Mouse (Mus musculus): ENCODE results near the gene Shroom4. TPM values are rescaled to one million over a fixed set of nuclear protein-coding genes. Genes with fewer than 3 reads are reported as not detected.
A peak's percentile ranks its signal among the peaks of the same experiment; 100 is the strongest.

Shroom4 gene
- polyA plus RNA-seq, 1 experiment = 0.49 TPM

- peaks cover 4% of the 10 kb centered on the region; the same call in 1 of the 2 replicates for H3K4me1 ChIP-seq (ENCODE audit: control insufficient read depth, insufficient read depth, low read length)
Measured at GRCm38 (mm10) chrX:6400398-6401020, 855 bp downstream of the Shroom4 start.

GRCm38 (mm10) chrX:6402921-6403320 lies 3.3 kb downstream of the Shroom4 start:
- no peaks in the 10 kb centered on the region for H3K36me3 ChIP-seq (ENCODE audit: control insufficient read depth, insufficient read depth, low read length)
- no peak for TF ChIP-seq POLR2A (IDR thresholded peaks at IDR 0.05; ENCODE audit: control insufficient read depth, low read depth, low read length)
- no peak for TF ChIP-seq CTCF (IDR thresholded peaks at IDR 0.05; ENCODE audit: control insufficient read depth, insufficient read depth, insufficient replicate concordance, low read depth, low read length)

More at GRCm38 (mm10) chrX:6400398-6401020, 855 bp downstream of the Shroom4 start:
- TF ChIP-seq POLR2A (IDR thresholded peaks at IDR 0.05; ENCODE audit: control insufficient read depth, low read depth, low read length) (no peak), CTCF (IDR thresholded peaks at IDR 0.05; ENCODE audit: control insufficient read depth, insufficient read depth, insufficient replicate concordance, low read depth, low read length) (no peak)
- peak overlapping the region; percentile 17; the same call in 1 of the 2 replicates for H3K27ac ChIP-seq (ENCODE audit: control insufficient read depth, insufficient read depth, low read depth, low read length)
- peak overlapping the region; percentile 72 for H3K4me3 ChIP-seq (ENCODE audit: control insufficient read depth, low read depth, low read length)
- H3K36me3 ChIP-seq (ENCODE audit: control insufficient read depth, insufficient read depth, low read length) = no peaks in the 10 kb centered on the region
- no peaks in the 10 kb centered on the region for H3K27me3 ChIP-seq (ENCODE audit: control insufficient read depth, insufficient read depth, low read length)

GRCm38 (mm10) chrX:6409114-6409513 lies 9.5 kb downstream of the Shroom4 start:
- H3K4me3 ChIP-seq (ENCODE audit: control insufficient read depth, low read depth, low read length) = no peak overlapping the region
- H3K27me3 ChIP-seq (ENCODE audit: control insufficient read depth, insufficient read depth, low read length) = no peaks in the 10 kb centered on the region
- TF ChIP-seq POLR2A (IDR thresholded peaks at IDR 0.05; ENCODE audit: control insufficient read depth, low read depth, low read length) (no peak), CTCF (IDR thresholded peaks at IDR 0.05; ENCODE audit: control insufficient read depth, insufficient read depth, insufficient replicate concordance, low read depth, low read length) (no peak)
- H3K36me3 ChIP-seq (ENCODE audit: control insufficient read depth, insufficient read depth, low read length) = no peaks in the 10 kb centered on the region
- no peaks in the 10 kb centered on the region for H3K4me1 ChIP-seq (ENCODE audit: control insufficient read depth, insufficient read depth, low read length)
- no peak overlapping the region for H3K27ac ChIP-seq (ENCODE audit: control insufficient read depth, insufficient read depth, low read depth, low read length)

More at GRCm38 (mm10) chrX:6402921-6403320, 3.3 kb downstream of the Shroom4 start:
- no peak overlapping the region for H3K27ac ChIP-seq (ENCODE audit: control insufficient read depth, insufficient read depth, low read depth, low read length)
- H3K4me3 ChIP-seq (ENCODE audit: control insufficient read depth, low read depth, low read length) = no peak overlapping the region
- no peaks in the 10 kb centered on the region for H3K27me3 ChIP-seq (ENCODE audit: control insufficient read depth, insufficient read depth, low read length)
- peaks cover 4% of the 10 kb centered on the region; the same call in 1 of the 2 replicates for H3K4me1 ChIP-seq (ENCODE audit: control insufficient read depth, insufficient read depth, low read length)

- Histone ChIP-seq H3K36me3 (ENCODE audit: control insufficient read depth, insufficient read depth, low read length) (no peaks in the 10 kb centered on the region), H3K27me3 (ENCODE audit: control insufficient read depth, insufficient read depth, low read length) (no peaks in the 10 kb centered on the region), H3K4me1 (ENCODE audit: control insufficient read depth, insufficient read depth, low read length) (no peaks in the 10 kb centered on the region), H3K4me3 (ENCODE audit: control insufficient read depth, low read depth, low read length) (no peak overlapping the region), H3K27ac (ENCODE audit: control insufficient read depth, insufficient read depth, low read depth, low read length) (no peak overlapping the region)
- no peak for TF ChIP-seq POLR2A (IDR thresholded peaks at IDR 0.05; ENCODE audit: control insufficient read depth, low read depth, low read length)
- no peak for TF ChIP-seq CTCF (IDR thresholded peaks at IDR 0.05; ENCODE audit: control insufficient read depth, insufficient read depth, insufficient replicate concordance, low read depth, low read length)
Measured at GRCm38 (mm10) chrX:6415412-6415811, 15.8 kb downstream of the Shroom4 start.

GRCm38 (mm10) chrX:6415936-6416335 lies 16.3 kb downstream of the Shroom4 start:
- H3K4me1 ChIP-seq (ENCODE audit: control insufficient read depth, insufficient read depth, low read length) = no peaks in the 10 kb centered on the region
- TF ChIP-seq CTCF (IDR thresholded peaks at IDR 0.05; ENCODE audit: control insufficient read depth, insufficient read depth, insufficient replicate concordance, low read depth, low read length) (no peak), POLR2A (IDR thresholded peaks at IDR 0.05; ENCODE audit: control insufficient read depth, low read depth, low read length) (no peak)
- H3K27me3 ChIP-seq (ENCODE audit: control insufficient read depth, insufficient read depth, low read length) = no peaks in the 10 kb centered on the region
- no peak overlapping the region for H3K4me3 ChIP-seq (ENCODE audit: control insufficient read depth, low read depth, low read length)
- no peak overlapping the region for H3K27ac ChIP-seq (ENCODE audit: control insufficient read depth, insufficient read depth, low read depth, low read length)
- H3K36me3 ChIP-seq (ENCODE audit: control insufficient read depth, insufficient read depth, low read length) = no peaks in the 10 kb centered on the region

- Histone ChIP-seq H3K27ac (ENCODE audit: control insufficient read depth, insufficient read depth, low read depth, low read length) (no peak overlapping the region), H3K36me3 (ENCODE audit: control insufficient read depth, insufficient read depth, low read length) (no peaks in the 10 kb centered on the region), H3K4me3 (ENCODE audit: control insufficient read depth, low read depth, low read length) (no peak overlapping the region), H3K4me1 (ENCODE audit: control insufficient read depth, insufficient read depth, low read length) (no peaks in the 10 kb centered on the region), H3K27me3 (ENCODE audit: control insufficient read depth, insufficient read depth, low read length) (no peaks in the 10 kb centered on the region)
- no peak for TF ChIP-seq POLR2A (IDR thresholded peaks at IDR 0.05; ENCODE audit: control insufficient read depth, low read depth, low read length)
- no peak for TF ChIP-seq CTCF (IDR thresholded peaks at IDR 0.05; ENCODE audit: control insufficient read depth, insufficient read depth, insufficient replicate concordance, low read depth, low read length)
Measured at GRCm38 (mm10) chrX:6418140-6418539, 18.5 kb downstream of the Shroom4 start.

GRCm38 (mm10) chrX:6435260-6435659 lies 35.6 kb downstream of the Shroom4 start:
- H3K27ac ChIP-seq (ENCODE audit: control insufficient read depth, insufficient read depth, low read depth, low read length) = no peak overlapping the region
- H3K36me3 ChIP-seq (ENCODE audit: control insufficient read depth, insufficient read depth, low read length) = no peaks in the 10 kb centered on the region
- H3K4me1 ChIP-seq (ENCODE audit: control insufficient read depth, insufficient read depth, low read length) = no peaks in the 10 kb centered on the region
- TF ChIP-seq POLR2A (IDR thresholded peaks at IDR 0.05; ENCODE audit: control insufficient read depth, low read depth, low read length) (no peak), CTCF (IDR thresholded peaks at IDR 0.05; ENCODE audit: control insufficient read depth, insufficient read depth, insufficient replicate concordance, low read depth, low read length) (no peak)
- H3K27me3 ChIP-seq (ENCODE audit: control insufficient read depth, insufficient read depth, low read length) = no peaks in the 10 kb centered on the region
- no peak overlapping the region for H3K4me3 ChIP-seq (ENCODE audit: control insufficient read depth, low read depth, low read length)

All from testis, adult 2 months (tissue).